Mouse (Mus musculus) kidney, postnatal 36 days (tissue): ENCODE measurements around the gene Blcap.
A peak's percentile ranks its signal among the peaks of the same experiment; 100 is the strongest.
"Not testable (repeated sequence)": the region's sequence is repeated elsewhere in the genome, so short reads cannot be mapped to it uniquely, and the experiment has no call there.

Experiments
- DNase-seq, 2 experiments: peaks; one replicate each; pipeline ENCODE4 v3.0.0; 2021 to 2022; ENCODE audit warnings: mixed read lengths in 2 of 2

Blcap gene

GRCm38 (mm10) chr2:157571224-157571832 is at the start of gene Blcap:
TSS of gene Blcap (minus strand) at chr2:157571274.
- DNase-seq = peak; percentile 24 to 68

GRCm38 (mm10) chr2:157618393-157618792 is 47.3 kb upstream of the Blcap start:
- DNase-seq = no peak

- DNase-seq = no peak
Observed at GRCm38 (mm10) chr2:157613997-157614396, 42.9 kb upstream of the Blcap start.

- no peak for DNase-seq
Observed at GRCm38 (mm10) chr2:157611735-157612134, 40.7 kb upstream of the Blcap start.

- DNase-seq = no peak
Observed at GRCm38 (mm10) chr2:157607542-157608236, 36.6 kb upstream of the Blcap start.

GRCm38 (mm10) chr2:157605025-157605675 is 34.1 kb upstream of the Blcap start:
- peak; percentile 55 to 89 for DNase-seq

GRCm38 (mm10) chr2:157601435-157601839 is 30.4 kb upstream of the Blcap start:
- DNase-seq = peak; percentile 11 to 24

GRCm38 (mm10) chr2:157596876-157597566 is 25.9 kb upstream of the Blcap start:
- DNase-seq = no peak

- not testable (repeated sequence) for DNase-seq
Observed at GRCm38 (mm10) chr2:157585351-157585750, 14.3 kb upstream of the Blcap start.

GRCm38 (mm10) chr2:157572786-157573185 is 1.7 kb upstream of the Blcap start:
- DNase-seq = no peak

- DNase-seq = no peak
Observed at GRCm38 (mm10) chr2:157569796-157570485, 1.1 kb downstream of the Blcap start.

- DNase-seq = no peak
Observed at GRCm38 (mm10) chr2:157568881-157569280, 2.2 kb downstream of the Blcap start.

- DNase-seq = no peak
Observed at GRCm38 (mm10) chr2:157567235-157567961, 3.7 kb downstream of the Blcap start.

GRCm38 (mm10) chr2:157566260-157566952 is 4.7 kb downstream of the Blcap start:
- peak; percentile 80 to 91 for DNase-seq

GRCm38 (mm10) chr2:157565898-157566259 is 5.2 kb downstream of the Blcap start:
- no peak for DNase-seq

- DNase-seq = peak in 1 of 2 experiments; percentile 29
Observed at GRCm38 (mm10) chr2:157565446-157565845, 5.6 kb downstream of the Blcap start.

GRCm38 (mm10) chr2:157564723-157565122 is 6.4 kb downstream of the Blcap start:
- DNase-seq = no peak

GRCm38 (mm10) chr2:157563031-157563430 is 8.0 kb downstream of the Blcap start:
- DNase-seq = no peak

GRCm38 (mm10) chr2:157561165-157561836 is 9.8 kb downstream of the Blcap start:
- DNase-seq = peak; percentile 94 to 95

GRCm38 (mm10) chr2:157560302-157560701 is 10.8 kb downstream of the Blcap start:
- DNase-seq = no peak

- no peak for DNase-seq
Observed at GRCm38 (mm10) chr2:157559858-157560257, 11.2 kb downstream of the Blcap start, which contains the start of gene Nnat. TSS of gene Nnat (plus strand) at chr2:157560078.
